Mouse (Mus musculus) heart, postnatal 4 days (tissue): ENCODE data around the gene Astn2. TPM values are rescaled to one million over a fixed set of nuclear protein-coding genes. Genes with fewer than 3 reads are reported as not detected.

Experiments used
- DNase-seq: peaks from one replicate; pipeline ENCODE4 v3.0.0; 2021
- total RNA-seq, 2 experiments: library from RNA; stranded (reverse); gene quantifications; 2 replicates each; pipeline ENCODE4 v1.2.3; 2021

Astn2 gene
- total RNA-seq, 2 experiments from 2014 or later: 2.7 to 3.5 TPM

- DNase-seq: no peak
Measured at GRCm38 (mm10) chr4:65838781-65839180, 565.6 kb downstream of the Astn2 start.

GRCm38 (mm10) chr4:65832971-65833370 lies 571.4 kb downstream of the Astn2 start:
- no peak for DNase-seq

GRCm38 (mm10) chr4:65831872-65832271 lies 572.5 kb downstream of the Astn2 start:
- DNase-seq: no peak

- no peak for DNase-seq
Measured at GRCm38 (mm10) chr4:65830495-65830894, 573.9 kb downstream of the Astn2 start.

GRCm38 (mm10) chr4:65821070-65821469 lies 583.3 kb downstream of the Astn2 start:
- DNase-seq: no peak

- no peak for DNase-seq
Measured at GRCm38 (mm10) chr4:65820236-65820635, 584.2 kb downstream of the Astn2 start.

GRCm38 (mm10) chr4:65819835-65820234 lies 584.6 kb downstream of the Astn2 start:
- DNase-seq: no peak

- DNase-seq: peak; percentile 50
Measured at GRCm38 (mm10) chr4:65814176-65814535, 590.3 kb downstream of the Astn2 start.

- no peak for DNase-seq
Measured at GRCm38 (mm10) chr4:65813500-65814175, 590.8 kb downstream of the Astn2 start.

GRCm38 (mm10) chr4:65807341-65807740 lies 597.1 kb downstream of the Astn2 start:
- DNase-seq: no peak

GRCm38 (mm10) chr4:65801204-65801603 lies 603.2 kb downstream of the Astn2 start:
- DNase-seq: no peak

- DNase-seq: no peak
Measured at GRCm38 (mm10) chr4:65791051-65791450, 613.4 kb downstream of the Astn2 start.

- DNase-seq: no peak
Measured at GRCm38 (mm10) chr4:65773368-65774010, 630.9 kb downstream of the Astn2 start.

- DNase-seq: no peak
Measured at GRCm38 (mm10) chr4:65770952-65771351, 633.5 kb downstream of the Astn2 start.

- no peak for DNase-seq
Measured at GRCm38 (mm10) chr4:65767919-65768318, 636.5 kb downstream of the Astn2 start.

- no peak for DNase-seq
Measured at GRCm38 (mm10) chr4:65767431-65767830, 637.0 kb downstream of the Astn2 start.

GRCm38 (mm10) chr4:65765312-65765711 lies 639.1 kb downstream of the Astn2 start:
- DNase-seq: no peak

GRCm38 (mm10) chr4:65764275-65764674 lies 640.1 kb downstream of the Astn2 start:
- no peak for DNase-seq

- no peak for DNase-seq
Measured at GRCm38 (mm10) chr4:65763823-65764222, 640.6 kb downstream of the Astn2 start.

GRCm38 (mm10) chr4:65762116-65762515 lies 642.3 kb downstream of the Astn2 start:
- DNase-seq: no peak

- no peak for DNase-seq
Measured at GRCm38 (mm10) chr4:65761658-65762057, 642.8 kb downstream of the Astn2 start.

- DNase-seq: no peak
Measured at GRCm38 (mm10) chr4:65758875-65759201, 645.6 kb downstream of the Astn2 start.

GRCm38 (mm10) chr4:65758174-65758874 lies 646.1 kb downstream of the Astn2 start:
- no peak for DNase-seq

- no peak for DNase-seq
Measured at GRCm38 (mm10) chr4:65752941-65753340, 651.5 kb downstream of the Astn2 start.
